Mouse (Mus musculus) liver, embryonic 14.5 days (tissue): ENCODE data around the gene Lipc.

ENCODE experiments used
- CTCF ChIP-seq: IDR thresholded peaks from 2 replicates; pipeline ENCODE4 v1.5.1; 2016; ENCODE audit warnings: antibody characterized with exemption, low read depth, control low read depth
- EP300 ChIP-seq: IDR thresholded peaks from 2 replicates; pipeline ENCODE4 v1.6.1; 2016; ENCODE audit warnings: antibody characterized with exemption, low read depth

GRCm38 (mm10) chr9:70938850-70939249, 13.2 kb downstream of the Lipc start:
- TF ChIP-seq EP300 (no peak), CTCF (no peak)
